Mouse (Mus musculus) spleen, adult 2 months (tissue): ENCODE measurements at regions not wholly inside any gene's neighbourhood (a gene's known extent, or its start where the extent isn't known, plus 50 kb on each side); places are given as distances from the start of the nearest gene placed in this dataset.

Source experiments
- CTCF ChIP-seq: fragments of 200-500 bp; IDR thresholded peaks from 2 replicates; pipeline ENCODE4 v1.5.1; 2011; ENCODE audit warnings: mild to moderate bottlenecking, inconsistent platforms; ENCODE audit not compliant: insufficient read depth, insufficient read length, insufficient replicate concordance; ENCODE audit errors: extremely low read depth
- POLR2A ChIP-seq: fragments of 200-500 bp; IDR thresholded peaks from 2 replicates; pipeline ENCODE4 v1.6.1; 2011; ENCODE audit warnings: low read depth, low read length, inconsistent platforms

DNA sequence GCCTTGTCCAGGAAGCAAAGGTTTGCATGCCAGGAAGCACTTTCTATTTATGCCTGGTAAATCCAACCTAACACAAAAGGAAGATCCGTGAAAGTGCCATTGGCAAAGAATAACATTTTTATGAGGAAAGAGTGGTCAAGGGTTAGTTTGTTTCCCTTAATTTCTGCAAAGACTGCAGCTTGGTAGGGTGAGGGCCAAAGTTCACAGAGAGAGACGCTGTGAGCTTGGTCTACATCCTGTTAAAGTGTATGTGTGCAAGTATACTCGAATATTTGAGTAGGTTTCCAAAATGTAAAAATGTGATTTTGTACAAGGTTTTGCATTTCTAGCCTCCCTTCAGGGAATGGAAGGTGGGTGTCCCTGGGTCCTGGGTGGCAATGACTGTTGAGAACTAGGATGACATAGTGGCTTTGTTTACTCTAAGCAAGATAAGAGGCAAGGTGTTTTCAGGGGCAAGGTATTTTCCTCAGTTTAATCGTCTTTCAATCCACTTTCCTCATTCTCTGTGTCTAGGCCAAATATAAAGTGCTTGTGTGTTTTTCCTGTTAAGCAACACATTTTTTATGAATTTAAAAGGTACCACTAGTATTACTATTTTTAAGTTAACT lies 64.3 kb upstream of the Ralgapa2 start:
- TF ChIP-seq POLR2A (no peak), CTCF (no peak)
